Mouse (Mus musculus): ENCODE data around the gene Ddah1. TPM values are rescaled to one million over a fixed set of nuclear protein-coding genes. Genes with fewer than 3 reads are reported as not detected.
A peak's percentile ranks its signal among the peaks of the same experiment; 100 is the strongest.

Ddah1 gene
- polyA plus RNA-seq, 1 experiment from 2014 or later, result 22.4 TPM

- H3K27me3 ChIP-seq (ENCODE audit: control insufficient read depth, insufficient read depth, low read depth, low read length), result no peaks in the 10 kb centered on the region
- no peak overlapping the region for H3K9ac ChIP-seq (ENCODE audit: low read length)
- H3K27ac ChIP-seq (ENCODE audit: low read length), result no peak overlapping the region
- no peak overlapping the region for H3K4me2 ChIP-seq (ENCODE audit: low read depth, low read length)
- no peaks in the 10 kb centered on the region for H3K9me3 ChIP-seq (ENCODE audit: control insufficient read depth, low read length)
- ATAC-seq (ENCODE audit: low read depth), result no peak
- WGBS, result 80% methylated on average over 14 of the region's 14 CpGs
- H3K36me3 ChIP-seq (ENCODE audit: control insufficient read depth, insufficient read depth, low read length), result no peaks in the 10 kb centered on the region
- no peaks in the 10 kb centered on the region for H3K4me1 ChIP-seq (replicated peaks; ENCODE audit: control insufficient read depth, insufficient read depth, low read length)
- no peak overlapping the region for H3K4me3 ChIP-seq (ENCODE audit: low read length)
These were observed 19.8 kb upstream of the Ddah1 start for GRCm38 (mm10) chr3:145738662-145739061.

GRCm38 (mm10) chr3:145739904-145740303 lies 18.6 kb upstream of the Ddah1 start:
- Histone ChIP-seq H3K4me1 (replicated peaks; ENCODE audit: control insufficient read depth, insufficient read depth, low read length) (no peaks in the 10 kb centered on the region), H3K9ac (ENCODE audit: low read length) (no peak overlapping the region), H3K4me2 (ENCODE audit: low read depth, low read length) (no peak overlapping the region), H3K27me3 (ENCODE audit: control insufficient read depth, insufficient read depth, low read depth, low read length) (no peaks in the 10 kb centered on the region), H3K4me3 (ENCODE audit: low read length) (no peak overlapping the region), H3K27ac (ENCODE audit: low read length) (no peak overlapping the region), H3K36me3 (ENCODE audit: control insufficient read depth, insufficient read depth, low read length) (no peaks in the 10 kb centered on the region), H3K9me3 (ENCODE audit: control insufficient read depth, low read length) (no peaks in the 10 kb centered on the region)
- WGBS, result 42% methylated on average over 7 of the region's 7 CpGs
- ATAC-seq (ENCODE audit: low read depth), result no peak

GRCm38 (mm10) chr3:145743050-145743449 lies 15.4 kb upstream of the Ddah1 start:
- 53% methylated on average over 9 of the region's 9 CpGs for WGBS
- no peak overlapping the region for H3K9ac ChIP-seq (ENCODE audit: low read length)
- H3K36me3 ChIP-seq (ENCODE audit: control insufficient read depth, insufficient read depth, low read length), result no peaks in the 10 kb centered on the region
- no peak overlapping the region for H3K4me2 ChIP-seq (ENCODE audit: low read depth, low read length)
- H3K27ac ChIP-seq (ENCODE audit: low read length), result no peak overlapping the region
- no peaks in the 10 kb centered on the region for H3K9me3 ChIP-seq (ENCODE audit: control insufficient read depth, low read length)
- no peak overlapping the region for H3K4me3 ChIP-seq (ENCODE audit: low read length)
- H3K27me3 ChIP-seq (ENCODE audit: control insufficient read depth, insufficient read depth, low read depth, low read length), result no peaks in the 10 kb centered on the region
- H3K4me1 ChIP-seq (replicated peaks; ENCODE audit: control insufficient read depth, insufficient read depth, low read length), result no peaks in the 10 kb centered on the region
- ATAC-seq (ENCODE audit: low read depth), result no peak

- 84% methylated on average over 9 of the region's 9 CpGs for WGBS
- Histone ChIP-seq H3K27me3 (ENCODE audit: control insufficient read depth, insufficient read depth, low read depth, low read length) (no peaks in the 10 kb centered on the region), H3K4me3 (ENCODE audit: low read length) (no peak overlapping the region), H3K9ac (ENCODE audit: low read length) (no peak overlapping the region), H3K4me2 (ENCODE audit: low read depth, low read length) (no peak overlapping the region), H3K27ac (ENCODE audit: low read length) (no peak overlapping the region), H3K36me3 (ENCODE audit: control insufficient read depth, insufficient read depth, low read length) (no peaks in the 10 kb centered on the region), H3K4me1 (replicated peaks; ENCODE audit: control insufficient read depth, insufficient read depth, low read length) (no peaks in the 10 kb centered on the region), H3K9me3 (ENCODE audit: control insufficient read depth, low read length) (no peaks in the 10 kb centered on the region)
- ATAC-seq (ENCODE audit: low read depth), result no peak
These were observed 14.9 kb upstream of the Ddah1 start for GRCm38 (mm10) chr3:145743476-145744027.

DNA sequence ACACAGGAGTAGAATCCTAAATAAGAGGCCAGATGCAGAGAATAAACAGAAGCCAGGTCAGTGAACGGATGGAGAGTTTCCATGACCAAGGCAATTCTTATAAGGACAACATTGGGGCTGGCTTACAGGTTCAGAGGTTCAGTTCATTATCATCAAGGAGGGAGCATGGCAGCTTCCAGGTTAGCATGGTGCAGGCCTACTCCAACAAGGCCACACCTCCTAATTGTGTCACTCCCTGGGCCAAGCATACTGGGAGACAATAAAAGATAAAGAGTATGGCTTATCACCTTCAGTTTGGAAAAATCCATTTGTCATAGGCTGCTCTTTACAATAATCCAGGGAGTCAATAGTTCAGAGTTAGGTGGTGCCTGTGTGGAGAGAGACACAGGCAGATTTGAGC lies 9.8 kb upstream of the Ddah1 start:
- Histone ChIP-seq H3K4me3 (ENCODE audit: low read length) (no peak overlapping the region), H3K27ac (ENCODE audit: low read length) (no peak overlapping the region), H3K4me1 (replicated peaks; ENCODE audit: control insufficient read depth, insufficient read depth, low read length) (no peaks in the 10 kb centered on the region), H3K4me2 (ENCODE audit: low read depth, low read length) (no peak overlapping the region), H3K36me3 (ENCODE audit: control insufficient read depth, insufficient read depth, low read length) (no peaks in the 10 kb centered on the region), H3K9me3 (ENCODE audit: control insufficient read depth, low read length) (no peaks in the 10 kb centered on the region), H3K9ac (ENCODE audit: low read length) (no peak overlapping the region), H3K27me3 (ENCODE audit: control insufficient read depth, insufficient read depth, low read depth, low read length) (no peaks in the 10 kb centered on the region)
- 83% methylated on average over 1 of the region's 1 CpGs for WGBS
- ATAC-seq (ENCODE audit: low read depth), result no peak

DNA sequence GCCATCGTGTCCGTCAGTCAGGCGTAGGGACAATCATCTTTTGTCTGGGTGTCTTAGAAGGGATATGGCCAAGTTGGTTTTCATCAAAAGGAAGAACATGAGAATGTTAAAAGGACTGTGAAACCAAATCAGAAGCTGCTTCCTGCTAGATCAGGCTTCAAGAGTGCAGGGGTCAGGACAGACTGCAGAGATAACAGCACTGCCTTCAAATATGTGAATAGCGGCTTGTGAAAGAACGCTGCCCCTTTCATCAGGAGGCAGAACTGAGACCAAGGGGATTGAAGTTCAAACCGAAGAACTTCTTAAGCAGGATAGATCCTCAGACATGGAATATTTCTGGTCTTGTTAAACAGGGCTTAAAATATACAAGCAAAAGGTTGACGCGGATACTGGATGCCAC lies 2.0 kb upstream of the Ddah1 start:
- WGBS, result 71% methylated on average over 8 of the region's 8 CpGs
- no peak for ATAC-seq (ENCODE audit: low read depth)

GRCm38 (mm10) chr3:145757177-145757576 lies 1.3 kb upstream of the Ddah1 start:
- Histone ChIP-seq H3K4me1 (replicated peaks; ENCODE audit: control insufficient read depth, insufficient read depth, low read length) (peaks cover 10% of the 10 kb centered on the region), H3K27me3 (ENCODE audit: control insufficient read depth, insufficient read depth, low read depth, low read length) (peaks cover 2% of the 10 kb centered on the region; the same call in 1 of the 2 replicates), H3K4me2 (ENCODE audit: low read depth, low read length) (no peak overlapping the region), H3K4me3 (ENCODE audit: low read length) (no peak overlapping the region), H3K9me3 (ENCODE audit: control insufficient read depth, low read length) (no peaks in the 10 kb centered on the region), H3K9ac (ENCODE audit: low read length) (no peak overlapping the region), H3K27ac (ENCODE audit: low read length) (no peak overlapping the region), H3K36me3 (ENCODE audit: control insufficient read depth, insufficient read depth, low read length) (no peaks in the 10 kb centered on the region)
- ATAC-seq (ENCODE audit: low read depth), result no peak
- WGBS, result 35% methylated on average over 8 of the region's 8 CpGs

More for the DNA sequence above, 2.0 kb upstream of the Ddah1 start:
- Histone ChIP-seq H3K4me2 (ENCODE audit: low read depth, low read length) (no peak overlapping the region), H3K4me1 (replicated peaks; ENCODE audit: control insufficient read depth, insufficient read depth, low read length) (peaks cover 10% of the 10 kb centered on the region), H3K9me3 (ENCODE audit: control insufficient read depth, low read length) (no peaks in the 10 kb centered on the region), H3K27me3 (ENCODE audit: control insufficient read depth, insufficient read depth, low read depth, low read length) (peaks cover 2% of the 10 kb centered on the region; the same call in 1 of the 2 replicates), H3K36me3 (ENCODE audit: control insufficient read depth, insufficient read depth, low read length) (no peaks in the 10 kb centered on the region), H3K4me3 (ENCODE audit: low read length) (no peak overlapping the region), H3K9ac (ENCODE audit: low read length) (no peak overlapping the region), H3K27ac (ENCODE audit: low read length) (no peak overlapping the region)

GRCm38 (mm10) chr3:145757844-145758243 lies 631 bp upstream of the Ddah1 start:
- no peak overlapping the region for H3K9ac ChIP-seq (ENCODE audit: low read length)
- 44% methylated on average over 4 of the region's 4 CpGs for WGBS
- H3K9me3 ChIP-seq (ENCODE audit: control insufficient read depth, low read length), result no peaks in the 10 kb centered on the region
- H3K4me3 ChIP-seq (ENCODE audit: low read length), result no peak overlapping the region
- peaks cover 2% of the 10 kb centered on the region; the same call in 1 of the 2 replicates for H3K27me3 ChIP-seq (ENCODE audit: control insufficient read depth, insufficient read depth, low read depth, low read length)
- no peak overlapping the region for H3K27ac ChIP-seq (ENCODE audit: low read length)
- no peak for ATAC-seq (ENCODE audit: low read depth)
- peaks cover 10% of the 10 kb centered on the region for H3K4me1 ChIP-seq (replicated peaks; ENCODE audit: control insufficient read depth, insufficient read depth, low read length)
- no peaks in the 10 kb centered on the region for H3K36me3 ChIP-seq (ENCODE audit: control insufficient read depth, insufficient read depth, low read length)
- no peak overlapping the region; the same call in 1 of the 2 replicates for H3K4me2 ChIP-seq (ENCODE audit: low read depth, low read length)

DNA sequence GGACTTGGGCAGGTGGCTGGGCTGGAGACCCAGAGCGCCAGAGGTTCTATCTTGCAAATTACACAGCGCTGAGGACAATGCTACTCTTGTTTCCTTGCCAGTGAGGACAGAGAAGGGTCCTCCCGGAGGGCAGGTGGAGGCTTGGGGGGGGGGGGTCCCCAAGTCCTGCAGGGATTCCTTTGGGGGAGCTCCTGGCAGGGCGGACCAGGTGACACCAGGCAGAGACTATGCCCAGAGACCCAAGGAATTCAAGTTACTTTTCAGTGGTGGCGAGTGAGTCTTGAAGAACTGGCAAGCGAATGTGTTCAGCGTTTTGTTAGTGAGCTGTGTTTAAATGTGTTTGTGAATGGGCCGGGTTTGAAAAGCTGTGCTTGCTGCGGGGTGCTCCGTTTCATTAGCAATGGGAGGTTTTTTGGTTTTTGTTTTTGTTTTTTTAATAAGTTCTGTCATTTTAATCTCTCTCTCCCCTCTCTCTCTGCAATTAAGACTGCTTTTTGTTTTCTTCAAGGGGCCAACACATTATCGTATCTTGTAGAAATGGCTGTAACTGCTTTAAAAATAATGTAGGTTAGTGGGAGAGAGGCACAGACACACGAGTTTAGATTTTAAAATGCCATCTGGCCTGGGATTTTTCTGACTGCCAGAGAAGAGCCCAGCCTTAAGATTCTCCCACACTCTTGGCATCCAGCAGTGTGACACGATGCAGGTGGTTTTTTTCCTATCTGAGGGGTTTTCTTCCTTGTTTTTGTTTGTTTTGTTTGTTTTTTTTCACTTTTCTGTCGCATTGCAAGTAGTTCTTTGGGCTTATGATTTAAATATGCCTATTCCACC lies 1.1 kb downstream of the Ddah1 start:
- Histone ChIP-seq H3K4me1 (replicated peaks; ENCODE audit: control insufficient read depth, insufficient read depth, low read length) (peaks cover 10% of the 10 kb centered on the region), H3K9me3 (ENCODE audit: control insufficient read depth, low read length) (no peaks in the 10 kb centered on the region), H3K36me3 (ENCODE audit: control insufficient read depth, insufficient read depth, low read length) (no peaks in the 10 kb centered on the region), H3K27ac (ENCODE audit: low read length) (no peak overlapping the region), H3K9ac (ENCODE audit: low read length) (peak overlapping the region; percentile 80), H3K27me3 (ENCODE audit: control insufficient read depth, insufficient read depth, low read depth, low read length) (peaks cover 2% of the 10 kb centered on the region; the same call in 1 of the 2 replicates), H3K4me3 (ENCODE audit: low read length) (peak overlapping the region; percentile 70), H3K4me2 (ENCODE audit: low read depth, low read length) (peak overlapping the region; percentile 100)
- ATAC-seq (ENCODE audit: low read depth), result no peak; the same call in 1 of the 2 replicates
- WGBS, result 19% methylated on average over 14 of the region's 14 CpGs
